Mouse (Mus musculus) midbrain, embryonic 12.5 days (tissue): ENCODE results near the gene Slc23a4. TPM values are rescaled to one million over a fixed set of nuclear protein-coding genes. Genes with fewer than 3 reads are reported as not detected.

ENCODE experiments used
- ATAC-seq: fragments of 200-750 bp; cut with Nextera tagmentation; 2 replicates; pipeline ENCODE4 v1.8.0; 2017; ENCODE audit warnings: low read depth, moderate TSS enrichment, moderate library complexity; ENCODE audit not compliant: low FRiP score
- H3K27ac ChIP-seq: fragments of 300-500 bp; sonication (generic); replicated peaks from 2 replicates; pipeline ENCODE4 v1.5.1; 2016; ENCODE audit warnings: mild to moderate bottlenecking
- H3K27me3 ChIP-seq: fragments of 300-500 bp; sonication (generic); 2 replicates; pipeline ENCODE4 v1.6.1; 2016; ENCODE audit warnings: mild to moderate bottlenecking
- H3K36me3 ChIP-seq: fragments of 300-500 bp; sonication (generic); 2 replicates; pipeline ENCODE4 v1.6.1; 2016
- H3K4me1 ChIP-seq: fragments of 300-500 bp; sonication (generic); 2 replicates; pipeline ENCODE4 v1.6.1; 2016
- H3K4me2 ChIP-seq: fragments of 300-500 bp; sonication (generic); replicated peaks from 2 replicates; pipeline ENCODE4 v1.6.1; 2016; ENCODE audit warnings: mild to moderate bottlenecking, moderate library complexity
- H3K4me3 ChIP-seq: fragments of 300-500 bp; sonication (generic); 2 replicates; pipeline ENCODE4 v1.5.1; 2016; ENCODE audit warnings: mild to moderate bottlenecking
- H3K9ac ChIP-seq: fragments of 300-500 bp; sonication (generic); replicated peaks from 2 replicates; pipeline ENCODE4 v1.6.1; 2016; ENCODE audit warnings: mild to moderate bottlenecking, moderate library complexity
- H3K9me3 ChIP-seq: fragments of 300-500 bp; sonication (generic); 2 replicates; pipeline ENCODE4 v1.6.1; 2016; ENCODE audit warnings: mild to moderate bottlenecking
- WGBS: fragments of 180-500 bp; shearing (Covaris S2); methylation state at CpG from one replicate; pipeline ENCODE4 v1.1.7; 2016; 5-methylcytosine and 5-hydroxymethylcytosine counted together
- polyA plus RNA-seq: library from polyadenylated mRNA; unstranded; fragments of >200 nt; fragmentation: Nextera tagmentation; extraction: Ambion mirVana; gene quantifications from 2 replicates; pipeline ENCODE4 v1.2.1, GENCODE M21; 2016

Slc23a4 gene
- polyA plus RNA-seq, 1 experiment from 2014 or later = 0.59 TPM

GRCm38 (mm10) chr6:34954926-34955861, 33.0 kb downstream of the Slc23a4 start:
- ATAC-seq = peak; percentile 75
- Histone ChIP-seq H3K4me3 (peak overlapping the region; percentile 20; the same call in 1 of the 2 replicates), H3K9ac (no peak overlapping the region)

GRCm38 (mm10) chr6:34951956-34952667, 36.1 kb downstream of the Slc23a4 start:
- H3K36me3 ChIP-seq = no peaks in the 10 kb centered on the region
- H3K4me3 ChIP-seq = no peak overlapping the region
- peaks cover 23% of the 10 kb centered on the region for H3K27me3 ChIP-seq
- H3K9me3 ChIP-seq = peaks cover 4% of the 10 kb centered on the region; the same call in 1 of the 2 replicates
- no peak overlapping the region for H3K4me2 ChIP-seq
- H3K4me1 ChIP-seq = no peaks in the 10 kb centered on the region; the same call in 1 of the 2 replicates
- 77% methylated on average over 7 of the region's 7 CpGs for WGBS
- no peak for ATAC-seq
- no peak overlapping the region for H3K9ac ChIP-seq
- no peak overlapping the region for H3K27ac ChIP-seq

More at GRCm38 (mm10) chr6:34954926-34955861, 33.0 kb downstream of the Slc23a4 start:
- 0 out of 2 replicates have a peak, but pooled peaks cover under 1% of the 10 kb centered on the region for H3K27me3 ChIP-seq
- no peaks in the 10 kb centered on the region for H3K36me3 ChIP-seq
- WGBS = 52% methylated on average over 18 of the region's 18 CpGs
- H3K9me3 ChIP-seq = no peaks in the 10 kb centered on the region
- peak overlapping the region; percentile 42 for H3K4me2 ChIP-seq
- H3K4me1 ChIP-seq = no peaks in the 10 kb centered on the region; the same call in 1 of the 2 replicates
- H3K27ac ChIP-seq = no peak overlapping the region

GRCm38 (mm10) chr6:34951518-34951917, 36.7 kb downstream of the Slc23a4 start:
- Histone ChIP-seq H3K27me3 (peaks cover 23% of the 10 kb centered on the region), H3K4me3 (no peak overlapping the region), H3K4me2 (no peak overlapping the region), H3K36me3 (no peaks in the 10 kb centered on the region), H3K4me1 (no peaks in the 10 kb centered on the region; the same call in 1 of the 2 replicates), H3K9ac (no peak overlapping the region), H3K27ac (no peak overlapping the region), H3K9me3 (peaks cover 5% of the 10 kb centered on the region; the same call in 1 of the 2 replicates)
- 90% methylated on average over 7 of the region's 7 CpGs for WGBS
- no peak for ATAC-seq

- Histone ChIP-seq H3K4me1 (no peaks in the 10 kb centered on the region), H3K27ac (no peak overlapping the region), H3K4me2 (peak overlapping the region; percentile 43), H3K9ac (no peak overlapping the region), H3K27me3 (peaks cover 23% of the 10 kb centered on the region), H3K36me3 (no peaks in the 10 kb centered on the region), H3K9me3 (peaks cover 5% of the 10 kb centered on the region; the same call in 1 of the 2 replicates), H3K4me3 (peak overlapping the region; percentile 17; the same call in 1 of the 2 replicates)
- no peak for ATAC-seq
- 24% methylated on average over 10 of the region's 11 CpGs for WGBS
These were observed 39.7 kb downstream of the Slc23a4 start for GRCm38 (mm10) chr6:34948461-34948860.

GRCm38 (mm10) chr6:34946486-34947079, 41.6 kb downstream of the Slc23a4 start:
- no peak for ATAC-seq
- 78% methylated on average over 1 of the region's 1 CpGs for WGBS
- Histone ChIP-seq H3K4me2 (no peak overlapping the region), H3K4me1 (no peaks in the 10 kb centered on the region), H3K9ac (no peak overlapping the region), H3K27me3 (peaks cover 23% of the 10 kb centered on the region), H3K9me3 (peaks cover 5% of the 10 kb centered on the region; the same call in 1 of the 2 replicates), H3K27ac (no peak overlapping the region), H3K36me3 (no peaks in the 10 kb centered on the region), H3K4me3 (no peak overlapping the region)

- 85% methylated on average over 5 of the region's 5 CpGs for WGBS
- Histone ChIP-seq H3K4me2 (no peak overlapping the region), H3K4me3 (no peak overlapping the region), H3K4me1 (0 out of 2 replicates have a peak, but pooled peaks cover 3% of the 10 kb centered on the region), H3K9me3 (peaks cover 5% of the 10 kb centered on the region; the same call in 1 of the 2 replicates), H3K27ac (no peak overlapping the region), H3K27me3 (peaks cover 6% of the 10 kb centered on the region; the same call in 1 of the 2 replicates), H3K36me3 (no peaks in the 10 kb centered on the region), H3K9ac (no peak overlapping the region)
- no peak for ATAC-seq
These were observed 44.7 kb downstream of the Slc23a4 start for GRCm38 (mm10) chr6:34943499-34943898.

GRCm38 (mm10) chr6:34942446-34942845, 45.8 kb downstream of the Slc23a4 start:
- 0 out of 2 replicates have a peak, but pooled peaks cover 3% of the 10 kb centered on the region for H3K4me1 ChIP-seq
- H3K27ac ChIP-seq = no peak overlapping the region
- H3K4me2 ChIP-seq = no peak overlapping the region
- H3K9ac ChIP-seq = no peak overlapping the region
- ATAC-seq = no peak
- 82% methylated on average over 9 of the region's 9 CpGs for WGBS
- no peaks in the 10 kb centered on the region for H3K27me3 ChIP-seq
- no peaks in the 10 kb centered on the region for H3K36me3 ChIP-seq
- peaks cover 5% of the 10 kb centered on the region; the same call in 1 of the 2 replicates for H3K9me3 ChIP-seq
- no peak overlapping the region for H3K4me3 ChIP-seq

- no peaks in the 10 kb centered on the region for H3K9me3 ChIP-seq
- no peak for ATAC-seq
- 73% methylated on average over 2 of the region's 2 CpGs for WGBS
- no peaks in the 10 kb centered on the region for H3K36me3 ChIP-seq
- H3K4me3 ChIP-seq = no peak overlapping the region
- no peak overlapping the region for H3K4me2 ChIP-seq
- H3K4me1 ChIP-seq = 0 out of 2 replicates have a peak, but pooled peaks cover 3% of the 10 kb centered on the region
- no peak overlapping the region for H3K27ac ChIP-seq
- H3K9ac ChIP-seq = no peak overlapping the region
- no peaks in the 10 kb centered on the region for H3K27me3 ChIP-seq
These were observed 46.7 kb downstream of the Slc23a4 start for GRCm38 (mm10) chr6:34941496-34941895.

- H3K4me1 ChIP-seq = 0 out of 2 replicates have a peak, but pooled peaks cover 3% of the 10 kb centered on the region
- no peaks in the 10 kb centered on the region for H3K9me3 ChIP-seq
- no peaks in the 10 kb centered on the region for H3K36me3 ChIP-seq
- ATAC-seq = no peak
- WGBS = 90% methylated on average over 8 of the region's 8 CpGs
- no peak overlapping the region for H3K9ac ChIP-seq
- H3K4me3 ChIP-seq = no peak overlapping the region
- H3K4me2 ChIP-seq = no peak overlapping the region
- no peaks in the 10 kb centered on the region for H3K27me3 ChIP-seq
- H3K27ac ChIP-seq = no peak overlapping the region
These were observed 48.8 kb downstream of the Slc23a4 start for GRCm38 (mm10) chr6:34939451-34939850.

- Histone ChIP-seq H3K36me3 (no peaks in the 10 kb centered on the region), H3K9ac (no peak overlapping the region), H3K4me1 (0 out of 2 replicates have a peak, but pooled peaks cover 3% of the 10 kb centered on the region), H3K27me3 (no peaks in the 10 kb centered on the region), H3K4me3 (no peak overlapping the region), H3K9me3 (no peaks in the 10 kb centered on the region), H3K4me2 (no peak overlapping the region), H3K27ac (no peak overlapping the region)
- WGBS = 43% methylated on average over 4 of the region's 4 CpGs
- ATAC-seq = no peak
These were observed 49.3 kb downstream of the Slc23a4 start for GRCm38 (mm10) chr6:34938929-34939325.

GRCm38 (mm10) chr6:34938280-34938928, 49.8 kb downstream of the Slc23a4 start:
- Histone ChIP-seq H3K36me3 (no peaks in the 10 kb centered on the region), H3K27me3 (no peaks in the 10 kb centered on the region), H3K4me3 (no peak overlapping the region), H3K9ac (no peak overlapping the region), H3K4me2 (no peak overlapping the region), H3K9me3 (no peaks in the 10 kb centered on the region), H3K27ac (no peak overlapping the region), H3K4me1 (0 out of 2 replicates have a peak, but pooled peaks cover 3% of the 10 kb centered on the region)
- ATAC-seq = no peak
- 70% methylated on average over 7 of the region's 7 CpGs for WGBS
